Mouse (Mus musculus) bone marrow macrophage, adult 2 months (primary cell): Measurements from ENCODE around the gene Rasl11b. TPM values are rescaled to one million over a fixed set of nuclear protein-coding genes. Genes with fewer than 3 reads are reported as not detected.

ENCODE experiments used
- H3K27ac ChIP-seq: 2 replicates; pipeline ENCODE4 v1.5.1; 2012; ENCODE audit warnings: low read depth, low read length; ENCODE audit not compliant: insufficient read depth
- H3K4me1 ChIP-seq: 2 replicates; pipeline ENCODE4 v1.6.1; 2012; ENCODE audit warnings: low read length; ENCODE audit not compliant: control insufficient read depth, insufficient read depth
- H3K4me3 ChIP-seq: 2 replicates; pipeline ENCODE4 v1.5.1; 2012; ENCODE audit warnings: mild to moderate bottlenecking, low read length, moderate library complexity; ENCODE audit not compliant: insufficient read depth
- CTCF ChIP-seq: IDR thresholded peaks from 2 replicates; pipeline ENCODE4 v1.5.1; 2012; ENCODE audit warnings: low read depth, mild to moderate bottlenecking, low read length, moderate library complexity
- POLR2A ChIP-seq: IDR thresholded peaks from 2 replicates; pipeline ENCODE4 v1.6.1; 2012; ENCODE audit warnings: mild to moderate bottlenecking, low read depth, low read length, borderline replicate concordance
- polyA plus RNA-seq: library from polyadenylated mRNA; stranded (reverse); fragments of >200 nt; gene quantifications from 2 replicates; pipeline ENCODE4 v1.2.4, GENCODE M21; 2012; ENCODE audit not compliant: missing spikeins, insufficient read depth, insufficient read length

The Rasl11b gene
- polyA plus RNA-seq, 1 experiment: not detected

GRCm38 (mm10) chr5:74206038-74206437 lies 11.0 kb downstream of the Rasl11b start:
- no peaks in the 10 kb centered on the region for H3K4me1 ChIP-seq
- H3K4me3 ChIP-seq: no peak overlapping the region
- no peak for TF ChIP-seq CTCF
- no peak for TF ChIP-seq POLR2A
- no peak overlapping the region for H3K27ac ChIP-seq

DNA sequence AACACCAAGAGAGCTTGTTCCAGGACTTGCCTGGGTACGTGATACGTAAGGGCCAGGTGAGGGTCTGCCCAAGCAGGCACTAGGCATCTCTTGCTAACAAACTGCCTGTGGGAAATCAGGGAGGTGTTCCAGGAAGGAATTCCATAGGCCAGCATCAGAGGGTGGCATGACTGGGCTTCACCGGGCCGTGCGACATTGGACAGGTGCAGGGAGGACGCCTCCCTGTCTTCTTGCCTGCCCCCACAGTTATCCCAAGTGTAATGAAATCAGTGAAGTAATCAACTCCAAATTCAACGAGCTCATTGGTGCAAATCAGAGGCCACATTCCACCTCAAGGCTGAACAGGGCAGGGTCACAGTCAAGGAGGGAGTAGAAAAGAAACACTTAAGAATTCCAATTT lies 11.6 kb downstream of the Rasl11b start:
- Histone ChIP-seq H3K27ac (no peak overlapping the region), H3K4me1 (no peaks in the 10 kb centered on the region), H3K4me3 (no peak overlapping the region)
- TF ChIP-seq CTCF (no peak), POLR2A (no peak)

DNA sequence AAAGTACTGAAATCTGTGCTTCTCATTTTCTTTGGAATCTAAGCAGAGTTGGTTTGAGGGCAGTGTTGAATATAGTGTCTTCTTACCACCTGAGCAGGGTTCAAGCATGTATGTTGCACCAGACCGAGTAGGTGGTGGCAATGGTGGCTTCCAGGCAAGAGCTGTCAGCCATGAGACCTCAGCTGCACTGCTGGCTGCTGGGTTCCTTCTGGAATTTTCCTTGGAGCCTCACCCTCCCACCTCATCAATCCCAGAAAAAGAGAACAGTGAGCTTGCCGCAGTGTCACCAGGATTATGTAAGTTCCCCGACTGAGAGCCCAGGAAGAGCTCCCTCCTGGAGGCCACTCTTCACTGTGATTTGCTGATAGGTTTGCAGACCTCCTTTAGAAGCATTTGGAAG lies 12.1 kb downstream of the Rasl11b start:
- Histone ChIP-seq H3K4me3 (no peak overlapping the region), H3K4me1 (no peaks in the 10 kb centered on the region), H3K27ac (no peak overlapping the region)
- TF ChIP-seq POLR2A: no peak
- TF ChIP-seq CTCF: no peak

GRCm38 (mm10) chr5:74208438-74208837 lies 13.4 kb downstream of the Rasl11b start:
- no peak overlapping the region for H3K4me3 ChIP-seq
- H3K27ac ChIP-seq: no peak overlapping the region
- TF ChIP-seq CTCF (no peak), POLR2A (no peak)
- H3K4me1 ChIP-seq: no peaks in the 10 kb centered on the region

DNA sequence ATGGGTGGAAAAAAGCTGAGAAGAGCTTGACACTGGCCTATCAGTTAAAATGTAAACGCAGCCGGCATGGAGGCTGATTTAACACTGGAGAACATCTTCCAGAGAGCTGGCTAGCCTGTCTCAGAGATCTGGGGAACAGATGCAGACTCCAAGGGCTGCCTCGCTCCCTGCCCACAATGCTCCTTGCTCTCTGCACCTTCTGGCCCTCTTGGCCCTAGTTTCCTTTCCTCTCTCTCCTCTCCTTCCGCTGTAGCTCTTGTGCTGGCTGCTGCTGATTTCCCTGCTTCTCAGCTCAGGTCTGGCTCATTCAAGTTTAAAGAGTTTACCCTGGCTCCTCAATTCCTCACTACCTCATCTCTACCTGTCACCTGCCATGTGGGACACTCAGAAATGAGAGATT lies 14.6 kb downstream of the Rasl11b start:
- TF ChIP-seq CTCF (no peak), POLR2A (no peak)
- Histone ChIP-seq H3K27ac (no peak overlapping the region), H3K4me1 (no peaks in the 10 kb centered on the region), H3K4me3 (no peak overlapping the region)

GRCm38 (mm10) chr5:74211346-74211745 lies 16.3 kb downstream of the Rasl11b start:
- TF ChIP-seq CTCF (no peak), POLR2A (no peak)
- Histone ChIP-seq H3K4me1 (no peaks in the 10 kb centered on the region), H3K27ac (no peak overlapping the region), H3K4me3 (no peak overlapping the region)

GRCm38 (mm10) chr5:74214501-74215110 lies 19.5 kb downstream of the Rasl11b start:
- H3K4me1 ChIP-seq: no peaks in the 10 kb centered on the region

DNA sequence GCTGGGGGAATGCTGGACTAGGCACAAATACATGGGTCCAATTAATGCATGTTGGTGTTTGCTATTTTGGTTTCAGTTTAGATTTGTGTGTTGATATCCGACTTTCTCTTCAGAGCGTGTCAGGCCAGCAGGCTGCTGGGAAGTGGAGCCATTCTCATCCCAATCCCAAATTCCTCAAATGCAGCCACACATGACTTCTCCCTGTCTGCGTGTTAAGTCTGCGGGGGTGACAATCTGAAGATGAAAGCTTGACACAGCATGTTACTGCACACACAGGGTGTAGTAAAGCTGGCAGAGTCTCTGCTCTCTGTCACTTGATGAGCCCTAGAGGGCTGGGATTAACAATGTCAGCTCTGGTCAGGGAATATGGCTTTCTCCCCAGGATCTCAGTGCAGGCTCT lies 20.0 kb downstream of the Rasl11b start:
- H3K27ac ChIP-seq: no peak overlapping the region
- H3K4me1 ChIP-seq: no peaks in the 10 kb centered on the region
- no peak overlapping the region for H3K4me3 ChIP-seq
- no peak for TF ChIP-seq CTCF
- no peak for TF ChIP-seq POLR2A

More at GRCm38 (mm10) chr5:74214501-74215110, 19.5 kb downstream of the Rasl11b start:
- no peak overlapping the region for H3K27ac ChIP-seq
- no peak overlapping the region for H3K4me3 ChIP-seq
- TF ChIP-seq POLR2A: no peak
- no peak for TF ChIP-seq CTCF

- TF ChIP-seq CTCF (no peak), POLR2A (no peak)
- H3K4me1 ChIP-seq: no peaks in the 10 kb centered on the region
- no peak overlapping the region for H3K4me3 ChIP-seq
- no peak overlapping the region for H3K27ac ChIP-seq
These were observed 23.4 kb downstream of the Rasl11b start for GRCm38 (mm10) chr5:74218524-74218923.

- Histone ChIP-seq H3K27ac (no peak overlapping the region), H3K4me1 (no peaks in the 10 kb centered on the region), H3K4me3 (no peak overlapping the region)
- TF ChIP-seq POLR2A (no peak), CTCF (no peak)
These were observed 27.5 kb downstream of the Rasl11b start for GRCm38 (mm10) chr5:74222626-74223025.

- Histone ChIP-seq H3K27ac (no peak overlapping the region), H3K4me3 (no peak overlapping the region), H3K4me1 (no peaks in the 10 kb centered on the region)
- TF ChIP-seq POLR2A (no peak), CTCF (no peak)
These were observed 29.4 kb downstream of the Rasl11b start for GRCm38 (mm10) chr5:74224480-74224879.
